Mouse (Mus musculus) adrenal gland, adult (tissue): ENCODE data around the gene Coro1a.
"Not testable (repeated sequence)": the region's sequence is repeated elsewhere in the genome, so short reads cannot be mapped to it uniquely, and the experiment has no call there.

Source experiments
- DNase-seq, 2 experiments: peaks; one replicate each; pipeline ENCODE4 v3.0.0; 2022 to 2023; ENCODE audit warnings: low spot score in 1 of 2; ENCODE audit not compliant: inconsistent age in 2 of 2

The Coro1a gene

DNA sequence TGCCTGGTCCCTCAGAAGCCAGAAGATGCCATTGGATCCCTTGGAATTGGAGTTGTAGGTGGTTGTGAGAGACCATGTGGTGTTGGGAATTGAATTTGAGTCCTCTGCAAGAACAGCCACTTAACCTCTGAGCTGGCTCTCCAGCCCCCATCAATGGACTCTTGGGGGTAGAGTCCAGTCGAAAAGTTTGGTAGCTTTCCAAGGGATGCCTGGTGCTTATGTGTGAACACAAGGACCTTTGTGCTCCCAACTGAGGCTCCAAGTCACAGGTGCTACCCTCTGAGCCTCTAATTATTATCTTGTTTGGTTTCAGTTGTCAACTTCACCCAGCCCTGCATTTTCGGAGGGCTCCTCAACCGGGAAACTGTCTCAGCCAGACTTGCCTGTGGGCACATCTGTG is 16.9 kb downstream of the Coro1a start:
- DNase-seq: no peak

DNA sequence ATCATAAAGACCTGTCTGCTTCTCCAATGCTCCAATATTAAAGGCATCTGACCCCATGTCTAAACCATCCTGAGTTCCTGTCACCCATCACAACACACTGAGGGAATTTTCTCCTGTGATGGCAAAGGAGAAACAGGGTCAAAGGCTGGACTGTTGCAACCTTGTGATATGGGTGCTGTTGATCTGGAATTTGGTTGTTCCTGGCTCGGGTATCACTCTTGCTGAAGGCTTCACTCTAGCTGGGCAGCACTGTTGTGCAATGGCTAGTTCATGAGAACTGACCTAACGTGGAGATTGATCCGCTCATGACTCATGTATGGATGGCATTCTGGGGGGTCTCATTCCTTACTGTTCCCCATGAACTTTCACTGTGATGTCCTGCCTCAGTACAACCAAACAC is 18.6 kb downstream of the Coro1a start:
- peak in 1 of 2 experiments; percentile 50 for DNase-seq

DNA sequence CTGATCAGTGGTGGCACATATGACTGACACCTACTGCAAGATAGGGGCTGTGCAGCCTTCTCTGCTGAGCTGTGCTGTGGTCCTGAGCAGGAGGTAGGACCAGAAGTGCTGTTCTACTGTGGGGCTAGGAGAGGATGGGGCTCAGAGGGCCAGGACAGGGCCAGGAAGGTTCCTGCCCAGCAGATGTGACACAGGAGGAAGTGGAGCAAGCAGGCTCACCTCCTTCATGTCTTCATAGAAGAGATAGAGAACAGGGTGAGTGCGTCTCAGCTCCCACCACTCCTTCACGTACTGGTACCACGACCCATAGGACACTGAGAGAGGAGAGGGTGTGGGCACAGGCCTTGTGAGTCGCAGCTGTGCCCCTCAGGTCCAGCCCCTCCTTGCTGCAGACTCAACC is 19.4 kb downstream of the Coro1a start:
- DNase-seq: not testable (repeated sequence)

DNA sequence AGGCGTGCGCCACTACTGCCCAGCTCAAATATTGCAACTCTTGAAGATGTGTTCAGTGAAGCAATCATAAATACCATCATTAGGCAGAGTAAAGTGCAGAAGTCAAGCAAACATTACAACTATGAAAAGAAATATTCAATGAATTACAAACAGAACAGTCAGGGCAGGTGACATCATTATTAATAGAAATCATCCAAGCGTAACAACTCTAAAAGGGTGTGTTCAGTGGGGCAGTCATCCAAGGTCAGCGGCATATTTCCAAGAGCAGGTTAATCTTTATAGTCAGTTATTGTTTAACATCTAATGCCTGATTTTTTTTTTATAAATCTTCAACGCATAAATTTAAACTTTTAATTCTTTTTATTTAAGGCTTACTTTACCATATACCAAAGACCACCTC is 26.4 kb downstream of the Coro1a start:
- DNase-seq: no peak

DNA sequence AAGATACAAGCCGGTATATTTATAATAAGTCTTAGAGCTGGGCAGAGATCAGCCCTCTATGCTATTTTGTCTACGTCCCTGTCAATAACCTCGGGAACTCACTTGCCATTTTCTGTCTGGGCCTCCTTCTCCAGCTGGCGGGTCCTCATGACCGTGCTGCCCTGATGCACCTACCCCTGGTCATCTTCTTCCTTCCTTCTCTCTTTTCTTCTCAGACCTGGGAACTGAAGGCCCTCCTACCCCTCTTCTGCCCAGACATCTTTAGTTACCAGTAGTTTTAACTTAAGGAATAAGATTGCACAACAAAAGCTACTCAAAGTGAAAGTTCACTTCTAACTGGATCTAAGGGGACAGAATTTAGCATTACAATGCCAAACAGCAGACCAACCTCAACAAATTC is 27.9 kb downstream of the Coro1a start:
- no peak for DNase-seq

DNA sequence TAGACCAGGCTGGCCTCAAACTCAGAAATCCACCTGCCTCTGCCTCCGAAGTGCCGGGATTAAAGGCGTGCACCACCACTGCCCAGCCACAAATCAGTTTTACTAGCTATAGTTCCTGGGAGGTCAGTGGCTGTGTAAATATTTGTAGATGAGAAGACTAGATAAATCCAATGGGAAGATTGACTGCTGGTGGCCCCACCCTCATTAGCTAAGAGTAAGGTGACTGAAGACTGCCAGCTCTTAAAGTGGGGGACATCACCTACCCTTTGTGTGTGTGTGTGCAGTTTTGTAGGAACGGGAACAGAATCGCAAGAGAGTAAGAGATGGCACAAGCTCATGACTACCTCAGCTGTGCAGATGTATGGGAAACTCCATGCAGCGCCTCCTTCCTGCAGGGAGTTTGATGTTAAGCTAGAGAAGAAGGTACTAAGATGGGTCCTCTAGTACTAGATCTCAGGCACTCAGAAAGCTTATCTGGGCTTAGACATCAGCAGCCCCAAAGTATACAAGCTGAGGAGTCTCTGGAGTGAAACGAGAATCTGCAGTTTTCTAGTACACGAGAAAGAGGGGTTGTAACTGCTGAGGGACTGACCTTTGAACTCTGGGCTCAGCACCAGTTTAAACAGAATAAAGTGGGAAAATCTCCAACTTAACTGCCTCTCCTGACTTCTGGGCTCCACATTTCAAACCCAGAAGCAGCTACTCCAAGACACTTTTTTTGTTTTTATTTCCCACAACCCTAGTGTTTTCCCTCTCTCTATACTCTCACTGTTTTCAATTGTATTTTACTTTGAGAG is 28.8 kb downstream of the Coro1a start:
- no peak for DNase-seq

DNA sequence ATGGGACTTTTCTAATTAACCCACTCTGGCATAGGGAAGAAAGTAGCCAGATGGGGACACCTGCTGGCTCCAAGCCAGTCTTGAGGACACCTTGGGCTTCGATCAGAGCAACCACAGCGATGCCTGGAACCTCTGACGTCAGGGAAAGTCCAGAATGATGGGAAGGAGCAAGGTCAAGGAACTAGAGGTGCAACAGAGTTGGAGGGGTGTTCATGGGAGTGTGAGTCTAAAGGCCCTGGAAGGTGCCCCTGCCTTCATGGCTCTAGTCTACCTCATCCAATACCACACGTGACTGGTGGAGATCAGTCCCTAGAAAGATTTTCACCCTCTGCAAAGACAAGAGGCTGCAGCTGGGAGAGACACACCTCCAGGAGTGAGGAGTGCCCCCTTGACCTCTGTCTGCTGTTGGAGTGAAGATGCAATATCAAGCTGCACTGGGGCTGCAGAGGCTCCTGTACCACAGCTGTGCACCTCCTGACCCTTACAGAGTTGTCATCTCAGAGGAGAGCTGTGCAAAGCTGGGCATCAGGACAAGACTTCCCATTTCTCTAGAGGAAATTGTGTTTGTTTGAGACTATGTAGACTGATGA is 30.9 kb downstream of the Coro1a start:
- DNase-seq: peak in 1 of 2 experiments; percentile 34

DNA sequence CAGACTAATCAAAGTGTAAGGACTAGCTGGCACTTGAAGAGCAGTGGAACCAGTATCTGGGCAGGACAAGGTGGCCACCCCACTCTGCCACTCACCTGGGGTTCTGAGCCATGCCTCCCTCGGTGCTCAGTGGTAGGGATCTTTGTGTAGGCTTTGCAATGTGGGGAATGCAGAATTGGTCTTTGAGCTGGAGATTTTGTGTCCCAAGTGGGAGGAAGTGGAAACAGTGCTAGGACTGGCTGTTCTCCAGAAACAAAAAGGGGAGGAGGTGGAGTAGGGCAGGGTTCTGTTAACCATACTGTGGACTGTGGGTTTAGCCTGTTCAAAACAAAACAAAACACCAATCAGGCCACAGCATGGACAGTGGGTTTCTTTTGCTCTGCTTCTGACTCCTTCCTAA is 31.4 kb downstream of the Coro1a start, which contains the start of gene Sult1a1:
Sult1a1 (minus strand) TSS at position 226 of the 400 bp plus-strand sequence.
- DNase-seq: peak; percentile 63 to 79

DNA sequence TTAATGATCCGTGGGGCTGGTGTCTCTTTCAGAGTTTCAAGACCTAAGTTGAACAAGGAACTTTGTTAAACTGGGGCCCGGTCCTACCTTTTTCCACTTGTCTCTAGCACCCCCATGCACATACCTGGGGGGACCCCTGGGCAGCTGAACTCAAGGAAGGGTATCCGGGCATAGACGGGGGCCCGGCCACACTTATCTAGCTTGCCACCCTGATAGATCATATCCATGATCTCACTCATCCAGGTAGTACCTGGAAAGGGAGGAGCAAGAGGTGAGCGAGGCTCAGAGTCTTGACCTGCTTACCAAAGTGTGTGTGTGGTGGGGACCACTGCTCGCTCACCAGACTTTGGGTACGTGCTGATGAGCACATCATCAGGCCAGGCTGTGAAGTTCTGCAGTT is 32.5 kb downstream of the Coro1a start:
- peak in 1 of 2 experiments; percentile 38 for DNase-seq

DNA sequence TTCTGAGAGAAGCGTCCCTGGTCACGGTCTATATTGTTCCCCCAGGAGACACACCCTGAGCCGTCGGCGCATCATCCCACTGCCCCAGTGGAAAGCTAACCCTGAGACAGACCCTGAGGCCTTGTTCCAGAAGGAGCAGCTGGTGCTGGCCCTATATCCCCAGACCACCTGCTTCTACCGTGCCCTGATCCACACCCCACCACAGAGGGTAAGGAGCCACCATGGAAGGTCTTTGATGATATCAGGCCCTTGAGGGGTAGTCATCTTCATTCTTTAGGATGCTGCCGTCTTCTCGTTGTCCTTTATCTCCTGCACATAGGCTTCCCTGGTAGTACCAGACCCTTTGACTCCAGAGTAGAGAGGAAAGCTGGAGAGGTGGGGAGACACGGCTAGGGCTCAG is 35.5 kb downstream of the Coro1a start:
- DNase-seq: no peak

DNA sequence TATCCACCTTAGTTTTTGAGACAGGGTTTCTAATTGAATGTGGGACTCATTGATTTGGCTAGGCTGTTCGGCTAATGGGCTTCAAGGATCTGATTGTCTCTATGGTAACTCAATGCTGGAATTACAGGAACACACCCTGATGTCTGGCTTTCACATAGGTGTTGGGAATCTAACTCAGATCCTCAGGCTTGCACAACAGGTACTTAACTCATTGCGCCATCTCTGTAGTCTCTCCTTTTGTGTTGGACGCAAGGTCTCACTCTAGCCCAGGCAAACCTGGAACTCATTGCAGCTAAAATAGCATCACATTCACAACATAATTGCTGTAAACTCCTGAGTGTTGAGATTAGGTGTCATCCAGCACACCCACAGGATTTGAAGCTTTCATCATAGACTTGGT is 37.4 kb downstream of the Coro1a start:
- no peak for DNase-seq

DNA sequence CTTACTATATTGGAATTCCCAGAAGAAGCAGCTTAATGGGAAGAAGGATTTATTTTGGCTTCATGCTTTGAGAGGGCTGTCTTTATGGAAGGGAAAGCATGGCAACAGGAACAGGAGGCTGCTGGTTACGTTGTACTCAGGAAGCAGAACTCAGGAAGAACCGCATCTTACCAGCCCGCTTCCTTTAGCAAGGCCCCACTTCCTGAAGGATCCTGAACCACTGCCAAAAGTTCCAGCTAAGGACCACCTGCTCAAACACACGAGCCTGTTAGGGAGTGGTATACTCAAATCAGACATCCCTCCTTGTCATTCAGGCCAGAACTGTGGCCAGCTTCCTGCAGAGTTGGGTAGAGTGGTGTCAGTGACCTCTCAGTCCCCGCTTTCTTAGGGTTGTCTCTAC is 39.1 kb downstream of the Coro1a start:
- DNase-seq: peak in 1 of 2 experiments; percentile 47

DNA sequence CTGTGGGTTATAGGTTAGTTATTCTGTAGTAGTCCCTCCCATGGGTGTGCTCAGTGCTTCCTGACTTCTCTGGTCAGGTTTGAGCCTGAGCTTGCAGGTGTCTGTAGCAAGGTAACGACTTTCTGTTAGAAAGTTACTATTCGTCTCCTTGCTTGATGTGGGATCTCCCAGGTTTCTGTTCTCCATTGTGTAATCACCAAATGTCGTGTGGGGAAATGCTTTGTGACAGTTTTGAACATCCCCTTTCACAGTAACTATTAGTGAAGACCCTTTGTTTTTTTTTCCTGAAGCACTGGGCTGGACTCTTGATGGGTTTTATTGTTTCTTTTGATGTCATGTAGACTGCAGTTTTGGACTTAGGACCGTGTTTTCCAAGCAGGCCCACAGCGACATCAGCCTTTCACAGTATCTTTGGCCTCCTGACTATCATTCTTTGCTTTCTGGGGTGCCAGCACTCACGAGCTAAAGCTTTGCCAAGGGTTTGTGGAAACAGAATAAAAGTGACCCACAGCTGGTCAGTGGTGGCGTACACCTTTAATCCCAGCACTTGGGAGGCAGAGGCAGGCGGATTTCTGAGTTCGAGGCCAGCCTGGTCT is 40.0 kb downstream of the Coro1a start:
- peak in 1 of 2 experiments; percentile 44 for DNase-seq

DNA sequence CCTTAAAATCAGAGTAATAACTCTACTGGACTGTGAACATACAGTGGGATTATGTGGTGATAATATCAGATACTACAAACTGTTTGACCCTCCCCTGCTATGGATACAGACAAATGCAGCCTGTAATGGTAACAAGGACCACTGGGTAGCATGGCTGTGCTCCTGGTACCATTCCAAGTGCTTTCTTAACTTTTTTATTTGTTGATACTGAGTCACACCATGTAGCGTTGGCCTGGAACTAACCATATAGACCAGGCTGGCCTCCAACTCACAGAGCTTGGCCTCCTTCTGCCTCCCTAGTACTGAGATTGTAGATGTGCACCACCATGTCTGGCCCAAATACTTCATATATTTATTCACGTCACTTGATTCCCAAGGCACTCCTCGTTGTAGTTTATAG is 42.3 kb downstream of the Coro1a start:
- peak; percentile 48 to 85 for DNase-seq

DNA sequence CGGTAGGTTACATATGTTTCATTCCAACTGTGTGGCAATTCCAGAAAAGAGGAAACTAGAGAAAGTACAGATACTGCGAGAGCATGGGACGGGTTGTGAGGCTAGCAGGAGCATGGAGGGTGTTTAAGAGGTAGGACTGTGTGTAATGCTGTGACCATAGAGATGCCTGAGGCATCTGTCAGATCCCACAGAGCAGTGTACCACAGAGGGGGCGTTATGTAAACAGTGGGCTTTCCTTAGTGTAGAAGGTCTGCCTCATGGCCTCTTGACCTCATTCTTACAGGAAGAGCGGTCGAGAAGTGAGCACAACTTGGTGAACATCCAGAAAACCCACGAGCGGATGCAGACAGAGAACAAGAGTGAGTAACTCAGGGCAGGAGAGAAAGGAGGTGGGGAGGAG is 43.9 kb downstream of the Coro1a start:
- no peak for DNase-seq

DNA sequence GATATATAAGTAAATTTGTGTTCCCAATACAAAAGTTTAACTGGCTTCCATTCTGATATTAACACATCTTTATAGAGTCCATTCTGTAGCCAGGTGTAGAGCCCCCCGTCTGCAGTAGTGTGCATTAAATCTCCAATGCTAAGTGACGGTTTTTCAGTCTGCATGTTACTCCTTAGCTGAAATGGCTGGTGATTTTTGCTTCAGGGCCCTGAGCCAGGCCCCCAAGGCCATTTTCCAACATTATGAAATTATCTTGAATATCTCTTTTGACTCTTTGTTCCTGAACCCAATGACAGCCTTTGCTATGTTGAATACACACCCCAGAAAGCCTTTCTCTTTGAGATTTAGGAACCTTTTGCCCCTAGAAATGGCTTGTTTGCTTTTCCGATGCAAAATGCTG is 47.8 kb downstream of the Coro1a start:
- peak in 1 of 2 experiments; percentile 77 for DNase-seq

DNA sequence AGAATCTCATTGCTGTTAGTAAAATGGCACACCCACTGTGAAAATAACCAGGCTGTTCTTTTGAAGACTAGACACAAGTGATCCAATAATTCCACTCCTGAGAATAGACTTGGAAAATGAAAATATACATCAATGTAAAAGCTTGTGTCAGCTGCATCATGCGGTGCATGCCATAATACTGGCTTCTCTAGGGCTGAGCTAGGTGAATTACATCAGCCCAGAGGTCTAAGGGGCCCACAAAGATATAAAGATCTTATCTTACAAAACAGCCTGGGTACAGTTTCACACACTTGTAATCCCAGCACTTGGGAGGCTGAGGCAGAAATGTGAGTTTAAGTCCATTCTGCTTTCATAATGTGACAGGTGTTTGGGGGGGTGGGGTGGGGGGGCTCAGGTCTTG is 50.1 kb downstream of the Coro1a start:
- no peak for DNase-seq

DNA sequence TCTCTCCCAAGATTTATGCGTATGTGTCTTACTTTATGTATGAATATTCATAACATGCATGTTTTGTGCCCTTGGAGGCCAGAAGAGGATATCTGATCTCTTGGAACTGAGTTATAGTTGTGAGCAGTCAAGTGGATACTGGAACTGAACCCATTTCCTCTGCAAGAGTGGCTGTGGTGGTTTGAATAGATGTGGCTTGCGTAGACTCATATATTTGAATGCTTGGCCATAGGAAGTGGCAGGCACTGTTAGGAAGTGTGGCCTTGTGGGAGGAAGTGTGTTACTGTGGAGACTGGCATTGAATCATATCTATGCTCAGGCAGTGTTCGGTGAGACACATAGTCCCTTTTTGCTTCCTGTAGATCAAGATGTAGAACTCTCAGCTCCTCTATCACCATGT is 51.9 kb downstream of the Coro1a start:
- peak in 1 of 2 experiments; percentile 35 for DNase-seq

DNA sequence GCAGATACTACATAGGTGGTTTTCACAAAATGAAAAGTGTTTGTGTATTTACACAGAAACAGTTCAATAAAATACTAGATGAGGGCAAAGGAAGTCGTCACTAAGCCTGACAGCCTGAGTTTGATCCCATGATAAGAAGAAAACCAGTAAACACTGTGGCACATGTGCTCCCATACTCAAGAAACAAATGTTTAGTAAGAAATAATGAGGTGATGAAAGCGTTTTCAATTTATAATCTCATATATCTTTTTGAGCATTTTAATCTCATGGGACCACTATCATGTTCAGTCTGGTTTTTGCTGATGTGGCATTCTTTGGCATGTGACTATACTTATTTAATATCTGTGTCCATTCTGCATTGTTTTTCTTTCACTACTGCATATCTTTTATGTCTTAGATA is 53.6 kb downstream of the Coro1a start:
- no peak for DNase-seq

DNA sequence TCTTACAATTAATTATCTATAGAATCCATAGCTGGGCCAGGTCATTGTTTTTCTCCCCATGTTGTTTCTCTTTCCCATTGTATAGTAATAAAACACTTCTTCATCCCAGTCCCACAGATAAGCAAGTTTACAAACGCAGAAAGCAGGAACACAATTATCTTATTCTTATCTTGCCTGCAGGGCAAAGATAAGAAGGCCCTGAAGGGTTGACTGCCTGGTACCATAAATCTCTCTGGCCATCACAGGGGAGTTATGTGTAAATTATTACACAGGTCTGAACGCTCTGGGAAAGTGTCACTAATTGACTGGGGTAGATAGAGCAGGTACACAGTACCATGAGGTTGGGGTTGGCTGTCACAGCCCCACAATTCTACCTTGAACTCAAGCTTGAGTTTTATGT is 56.7 kb downstream of the Coro1a start:
- DNase-seq: no peak
